Mouse (Mus musculus): ENCODE results near the gene Gfer.

DNA sequence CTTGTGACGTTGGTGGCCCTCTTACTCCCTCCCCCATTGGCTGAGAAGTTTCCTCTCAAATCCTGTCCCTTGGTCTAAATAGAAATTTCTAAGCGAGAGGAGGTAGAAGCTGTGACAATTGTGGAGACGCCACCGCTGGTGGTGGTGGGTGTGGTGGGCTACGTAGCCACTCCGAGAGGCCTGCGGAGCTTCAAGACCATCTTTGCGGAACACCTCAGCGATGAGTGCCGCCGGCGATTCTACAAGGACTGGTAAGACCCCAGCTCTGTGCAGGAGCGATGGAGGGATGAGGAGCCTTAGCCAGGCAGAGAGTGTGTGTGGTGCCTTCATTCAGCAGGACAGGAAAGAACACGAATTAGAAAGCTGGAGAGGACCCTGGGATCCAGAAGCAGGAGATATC is 34.8 kb upstream of the Gfer start:
- TF ChIP-seq EP300 (IDR thresholded peaks at IDR 0.05; ENCODE audit: low read length), result no peak
- TF ChIP-seq RCOR1 (conservative IDR thresholded peaks at IDR 0.05; ENCODE audit: low read depth, low read length), result no peak
- no peak for TF ChIP-seq POLR2A (IDR thresholded peaks at IDR 0.05; ENCODE audit: low read depth, low read length)
- TF ChIP-seq NELFE (IDR thresholded peaks at IDR 0.05; ENCODE audit: low read depth, low read length), result no peak
- no peak for TF ChIP-seq E2F4 (IDR thresholded peaks at IDR 0.05; ENCODE audit: insufficient replicate concordance, low read depth, low read length)
- no peak for TF ChIP-seq JUND (conservative IDR thresholded peaks at IDR 0.05; ENCODE audit: low read depth, low read length)
- TF ChIP-seq MAFK (IDR thresholded peaks at IDR 0.05; ENCODE audit: insufficient replicate concordance, low read length), result no peak
- no peak for TF ChIP-seq CTCF (conservative IDR thresholded peaks at IDR 0.05 in 1 of 2, IDR thresholded peaks at IDR 0.05 in 1 of 2; ENCODE audit: low read depth in 2 of 2, low read length in 2 of 2)
